In the genomic region with DNA sequence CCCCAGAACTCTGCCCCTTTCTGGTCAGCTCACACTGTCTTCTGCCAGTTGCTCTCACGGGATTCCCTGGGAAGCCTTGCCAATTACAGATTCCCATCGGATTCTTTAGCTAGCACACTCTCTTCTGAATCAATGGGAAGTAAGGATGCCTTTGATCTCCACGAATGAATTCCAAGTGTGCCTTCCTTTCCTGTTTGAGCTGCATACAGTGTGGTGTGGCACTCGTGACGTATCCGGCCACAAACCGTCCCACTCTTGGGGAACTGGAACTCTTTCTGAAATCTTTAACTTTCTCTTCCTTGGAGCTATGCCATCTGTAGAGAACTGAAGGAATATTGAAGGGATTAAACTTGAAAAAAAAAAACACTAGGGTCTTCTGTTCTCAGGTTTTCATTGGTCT, we compare ENCODE assay signal across 28 mouse cellular contexts.
DNase-seq lines count a peak whose midpoint lies in the region; ATAC-seq and TF ChIP-seq lines count a peak whose summit lies in the region.
"Had no signal": no experiment of that assay in that cellular context is flagged by ENCODE, and none has a peak within 500 bp of the region (broad histone marks: within the 10 kb centered on the region; RNA-seq: fewer than 3 reads in every experiment).

No protein-coding gene starts in this region.

- TF ChIP-seq CTCF in lung, embryonic 14.5 days (IDR thresholded peaks at IDR 0.05; ENCODE audit: low read depth), result no peak
- TF ChIP-seq CTCF in midbrain, postnatal 0 days (IDR thresholded peaks at IDR 0.05), result no peak
- no peak for TF ChIP-seq CTCF in heart, adult 2 months (IDR thresholded peaks at IDR 0.05)

- H3K4me2 ChIP-seq in lung, embryonic 14.5 days, result no peak overlapping the region
- H3K4me2 ChIP-seq in midbrain, postnatal 0 days (ENCODE audit: low read depth, low read length, poor library complexity, severe bottlenecking), result no peak overlapping the region
- H3K4me2 ChIP-seq in midbrain, embryonic 16.5 days (ENCODE audit: low read length), result no peak overlapping the region
- no peak overlapping the region for H3K4me2 ChIP-seq in hindbrain, embryonic 12.5 days (replicated peaks)
- H3K4me2 ChIP-seq: embryonic facial prominence, embryonic 13.5 days; intestine, embryonic 15.5 days; liver, embryonic 11.5 days; midbrain, embryonic 11.5 days; neural tube, embryonic 15.5 days; stomach, embryonic 15.5 days had no signal

- H3K79me2 ChIP-seq in heart, adult 2 months (replicated peaks; ENCODE audit: control insufficient read depth, insufficient read depth, low read length), result no peaks in the 10 kb centered on the region

- DNase-seq in lung, embryonic 14.5 days, result peak; percentile 28
- DNase-seq in lung, adult 18-20 months, result no peak
- peak; percentile 5 for DNase-seq in midbrain, postnatal 0 days (ENCODE audit: low spot score)
- no peak for DNase-seq in heart, adult 2 months
- DNase-seq: adrenal gland, adult 2 months; adrenal gland, postnatal 36 days; cerebellum, adult 9-11 months; kidney, adult 8-10 months; kidney, postnatal 10 days; layer of hippocampus, adult 9-11 months; retina, postnatal 1 day; right cerebral cortex, postnatal 25 days; thymus, postnatal 14 days had no signal

- no peaks in the 10 kb centered on the region for H3K27me3 ChIP-seq in lung, embryonic 14.5 days (ENCODE audit: insufficient read depth, low read length)
- no peaks in the 10 kb centered on the region for H3K27me3 ChIP-seq in midbrain, postnatal 0 days (ENCODE audit: insufficient read depth, low read length)
- H3K27me3 ChIP-seq in midbrain, embryonic 16.5 days (ENCODE audit: control insufficient read depth, insufficient read depth, low read depth, low read length), result no peaks in the 10 kb centered on the region
- no peaks in the 10 kb centered on the region; the same call in 1 of the 2 replicates for H3K27me3 ChIP-seq in hindbrain, embryonic 12.5 days
- no peaks in the 10 kb centered on the region; the same call in 1 of the 2 replicates for H3K27me3 ChIP-seq in heart, adult 2 months (ENCODE audit: control insufficient read depth, insufficient read depth, low read length)
- H3K27me3 ChIP-seq: embryonic facial prominence, embryonic 13.5 days; heart, embryonic 15.5 days; intestine, embryonic 15.5 days; neural tube, embryonic 15.5 days; stomach, embryonic 15.5 days had no signal

- no peak for TF ChIP-seq EP300 in heart, adult 2 months (IDR thresholded peaks at IDR 0.05; ENCODE audit: insufficient read depth, low read depth, low read length)

- intact Hi-C loops in heart, adult 2 months (cut with DNase I), result no loop called here

- ATAC-seq in lung, embryonic 14.5 days (ENCODE audit: insufficient read depth), result no peak
- ATAC-seq in midbrain, postnatal 0 days (ENCODE audit: low FRiP score), result no peak
- no peak for ATAC-seq in midbrain, embryonic 16.5 days
- peak; percentile 69 for ATAC-seq in granulocyte monocyte progenitor cell, adult 5-6 weeks (replicated peaks; ENCODE audit: poor library complexity, severe bottlenecking)
- ATAC-seq in hindbrain, embryonic 12.5 days (ENCODE audit: low FRiP score), result no peak
- ATAC-seq: CD4-positive, CD25-positive, alpha-beta regulatory T cell, adult 4 months; forebrain, embryonic 16.5 days; hindbrain, postnatal 0 days; intestine, embryonic 15.5 days had no signal

- no peak overlapping the region for H3K9ac ChIP-seq in lung, embryonic 14.5 days
- H3K9ac ChIP-seq in midbrain, postnatal 0 days (replicated peaks; ENCODE audit: low read length, poor library complexity, severe bottlenecking), result no peak overlapping the region
- no peak overlapping the region for H3K9ac ChIP-seq in midbrain, embryonic 16.5 days (ENCODE audit: low read depth, low read length)
- H3K9ac ChIP-seq in hindbrain, embryonic 12.5 days, result no peak overlapping the region
- no peak overlapping the region for H3K9ac ChIP-seq in heart, adult 2 months (ENCODE audit: low read depth, low read length)
- H3K9ac ChIP-seq: embryonic facial prominence, embryonic 13.5 days; heart, embryonic 15.5 days; intestine, embryonic 15.5 days; neural tube, embryonic 15.5 days; stomach, embryonic 15.5 days had no signal

- no peaks in the 10 kb centered on the region for H3K9me3 ChIP-seq in lung, embryonic 14.5 days (ENCODE audit: low read depth, low read length)
- H3K9me3 ChIP-seq in midbrain, postnatal 0 days (ENCODE audit: low read length), result no peaks in the 10 kb centered on the region
- no peaks in the 10 kb centered on the region for H3K9me3 ChIP-seq in midbrain, embryonic 16.5 days (replicated peaks; ENCODE audit: control insufficient read depth, low read length, poor library complexity, severe bottlenecking)
- H3K9me3 ChIP-seq in hindbrain, embryonic 12.5 days (replicated peaks), result no peaks in the 10 kb centered on the region
- H3K9me3 ChIP-seq: embryonic facial prominence, embryonic 13.5 days; forebrain, embryonic 10.5 days; heart, embryonic 10.5 days; heart, embryonic 15.5 days; intestine, embryonic 15.5 days; neural tube, embryonic 15.5 days; stomach, embryonic 15.5 days had no signal

- H3K4me1 ChIP-seq in lung, embryonic 14.5 days (ENCODE audit: insufficient read depth), result peaks cover 4% of the 10 kb centered on the region; the same call in 1 of the 2 replicates
- H3K4me1 ChIP-seq in midbrain, postnatal 0 days (ENCODE audit: insufficient read depth, low read length), result no peaks in the 10 kb centered on the region
- no peaks in the 10 kb centered on the region for H3K4me1 ChIP-seq in midbrain, embryonic 16.5 days (ENCODE audit: control insufficient read depth, insufficient read depth, low read length)
- no peaks in the 10 kb centered on the region for H3K4me1 ChIP-seq in hindbrain, embryonic 12.5 days
- peaks cover 3% of the 10 kb centered on the region; the same call in 1 of the 2 replicates for H3K4me1 ChIP-seq in heart, adult 2 months (ENCODE audit: control insufficient read depth, insufficient read depth, low read length)
- H3K4me1 ChIP-seq: embryonic facial prominence, embryonic 13.5 days; forebrain, embryonic 10.5 days; intestine, embryonic 15.5 days had no signal

- 43% methylated on average over 7 of the region's 7 CpGs for WGBS in lung, embryonic 14.5 days
- 46% methylated on average over 7 of the region's 7 CpGs for WGBS in midbrain, postnatal 0 days
- 50% methylated on average over 7 of the region's 7 CpGs for WGBS in midbrain, embryonic 16.5 days
- WGBS in hindbrain, embryonic 12.5 days, result 69% methylated on average over 7 of the region's 7 CpGs
- WGBS in heart, adult 2 months, result 24% methylated on average over 7 of the region's 7 CpGs

- H3K36me3 ChIP-seq in lung, embryonic 14.5 days (ENCODE audit: insufficient read depth), result no peaks in the 10 kb centered on the region
- no peaks in the 10 kb centered on the region for H3K36me3 ChIP-seq in midbrain, postnatal 0 days (ENCODE audit: insufficient read depth, low read length)
- H3K36me3 ChIP-seq in midbrain, embryonic 16.5 days (ENCODE audit: control insufficient read depth, insufficient read depth, low read length), result no peaks in the 10 kb centered on the region
- H3K36me3 ChIP-seq in hindbrain, embryonic 12.5 days, result no peaks in the 10 kb centered on the region
- H3K36me3 ChIP-seq in heart, adult 2 months (ENCODE audit: control insufficient read depth, insufficient read depth, low read length), result no peaks in the 10 kb centered on the region
- H3K36me3 ChIP-seq: embryonic facial prominence, embryonic 13.5 days; forebrain, embryonic 10.5 days; heart, embryonic 10.5 days; heart, embryonic 15.5 days; intestine, embryonic 15.5 days; neural tube, embryonic 15.5 days; stomach, embryonic 15.5 days had no signal

- H3K4me3 ChIP-seq in lung, embryonic 14.5 days (ENCODE audit: low read depth, low read length), result no peak overlapping the region
- H3K4me3 ChIP-seq in midbrain, postnatal 0 days (ENCODE audit: low read depth, low read length), result no peak overlapping the region
- H3K4me3 ChIP-seq in midbrain, embryonic 16.5 days (ENCODE audit: low read depth, low read length), result no peak overlapping the region
- H3K4me3 ChIP-seq in hindbrain, embryonic 12.5 days, result no peak overlapping the region
- no peak overlapping the region for H3K4me3 ChIP-seq in heart, adult 2 months
- H3K4me3 ChIP-seq: embryonic facial prominence, embryonic 13.5 days; forebrain, embryonic 10.5 days; heart, embryonic 10.5 days; heart, embryonic 15.5 days; intestine, embryonic 15.5 days; neural tube, embryonic 15.5 days; stomach, embryonic 15.5 days had no signal

- no peak overlapping the region for H3K27ac ChIP-seq in lung, embryonic 14.5 days (ENCODE audit: low read depth)
- H3K27ac ChIP-seq in midbrain, postnatal 0 days (ENCODE audit: low read depth, low read length), result no peak overlapping the region
- H3K27ac ChIP-seq in midbrain, embryonic 16.5 days (ENCODE audit: low read length), result no peak overlapping the region
- H3K27ac ChIP-seq in hindbrain, embryonic 12.5 days, result no peak overlapping the region
- H3K27ac ChIP-seq in heart, adult 2 months, result no peak overlapping the region
- H3K27ac ChIP-seq: embryonic facial prominence, embryonic 13.5 days; forebrain, embryonic 10.5 days; heart, embryonic 10.5 days; heart, embryonic 15.5 days; hindbrain, postnatal 0 days; intestine, embryonic 15.5 days; neural tube, embryonic 15.5 days; stomach, embryonic 15.5 days had no signal

- TF ChIP-seq POLR2A in heart, adult 2 months (IDR thresholded peaks at IDR 0.05; ENCODE audit: insufficient read depth, low read depth, low read length), result no peak

Comparison
In these comparisons a context has a peak if more than half of its experiments do, and no peak if none do; other contexts are left out.
1. DNase-seq: peak in lung, embryonic 14.5 days (single experiment) and midbrain, postnatal 0 days (single experiment); none in lung, adult 18-20 months (0 of 2) and heart, adult 2 months (0 of 2).